Mouse (Mus musculus): ENCODE data around the gene Aoc1.
"Not testable (repeated sequence)": the region's sequence is repeated elsewhere in the genome, so short reads cannot be mapped to it uniquely, and the experiment has no call there.

The Aoc1 gene

GRCm38 (mm10) chr6:48860851-48861250 is 11.8 kb upstream of the Aoc1 start:
- DNase-seq (ENCODE audit: low spot score in 2 of 2): no peak

- no peak for DNase-seq (ENCODE audit: low spot score in 2 of 2)
These were observed 10.9 kb upstream of the Aoc1 start for GRCm38 (mm10) chr6:48861616-48862280.

GRCm38 (mm10) chr6:48862816-48863215 is 9.9 kb upstream of the Aoc1 start:
- no peak for DNase-seq (ENCODE audit: low spot score in 2 of 2)

- DNase-seq (ENCODE audit: low spot score in 2 of 2): no peak
These were observed 9.2 kb upstream of the Aoc1 start for GRCm38 (mm10) chr6:48863488-48863887.

DNA sequence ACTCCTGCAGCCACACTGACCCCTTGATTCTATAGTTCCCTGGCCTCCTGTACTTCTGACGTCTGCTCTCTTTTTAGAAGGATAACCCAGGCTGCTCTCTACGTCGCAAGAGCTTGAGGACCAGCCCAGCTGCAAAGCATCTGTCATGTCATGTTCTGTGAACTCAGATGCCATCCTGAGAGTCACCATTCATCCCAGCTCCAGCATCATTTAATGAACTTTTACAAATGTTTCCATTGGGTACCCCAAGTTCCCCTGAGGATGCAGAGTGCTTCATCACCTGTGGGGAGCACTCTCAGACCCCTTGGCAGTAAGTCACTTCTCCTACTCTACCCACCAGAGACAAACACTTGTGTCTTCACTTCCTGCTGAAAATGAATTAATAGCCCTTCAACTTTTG is 8.5 kb upstream of the Aoc1 start:
- no peak for DNase-seq (ENCODE audit: low spot score in 2 of 2)

GRCm38 (mm10) chr6:48864723-48865122 is 8.0 kb upstream of the Aoc1 start:
- DNase-seq (ENCODE audit: low spot score in 2 of 2): no peak

GRCm38 (mm10) chr6:48865152-48865745 is 7.4 kb upstream of the Aoc1 start:
- no peak for DNase-seq (ENCODE audit: low spot score in 2 of 2)

DNA sequence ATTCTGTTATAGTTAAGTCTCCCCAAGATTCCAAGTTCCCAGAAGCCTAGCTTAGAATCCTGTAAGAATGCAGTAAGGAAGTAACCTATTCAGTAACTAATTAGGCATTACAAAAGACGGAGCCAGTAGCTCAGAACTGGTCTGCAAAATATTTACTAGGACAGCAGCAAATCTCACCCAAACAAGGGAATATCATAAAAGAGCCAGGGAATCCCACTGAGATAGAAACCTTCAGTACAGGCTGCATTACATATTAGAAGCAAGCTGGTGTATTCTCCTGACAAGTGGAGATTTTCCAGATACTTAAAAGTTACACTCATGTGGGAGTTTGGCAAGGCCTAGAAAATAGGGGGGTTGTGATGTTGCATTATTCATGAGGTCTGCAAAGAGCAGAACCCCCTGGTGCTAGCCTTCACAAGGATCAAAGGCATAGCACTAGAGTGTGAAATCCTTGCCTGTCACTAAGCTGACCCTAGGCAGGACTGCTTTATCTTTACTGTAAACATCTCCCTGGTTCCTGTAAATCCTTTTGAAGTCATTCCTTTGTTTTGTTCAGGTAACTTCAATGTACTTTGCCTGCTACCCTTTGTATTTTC is 6.2 kb upstream of the Aoc1 start:
- DNase-seq (ENCODE audit: low spot score in 2 of 2): not testable (repeated sequence)

DNA sequence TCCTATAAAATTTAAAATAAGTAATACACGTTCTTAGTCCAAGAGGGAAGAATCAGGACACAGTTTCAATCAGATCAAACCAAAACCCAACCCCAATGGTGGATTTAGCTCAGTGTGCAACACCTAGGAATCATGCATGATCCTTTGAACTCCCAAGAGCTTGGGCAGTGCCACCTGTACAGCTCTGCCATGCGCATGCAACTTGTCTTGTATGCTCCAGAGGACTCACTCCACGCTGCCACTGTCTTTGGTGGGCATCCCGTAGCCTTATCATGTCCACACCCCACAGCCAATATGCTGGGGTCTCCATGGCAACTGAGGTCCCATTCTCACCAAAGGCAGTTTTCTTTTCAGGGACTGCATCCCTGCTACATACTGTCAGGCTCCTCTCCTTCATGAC is 5.5 kb upstream of the Aoc1 start:
- no peak for DNase-seq (ENCODE audit: low spot score in 2 of 2)

GRCm38 (mm10) chr6:48869774-48870173 is 2.9 kb upstream of the Aoc1 start:
- no peak for DNase-seq (ENCODE audit: low spot score in 2 of 2)

- no peak for DNase-seq (ENCODE audit: low spot score in 2 of 2)
These were observed 1.9 kb downstream of the Aoc1 start for GRCm38 (mm10) chr6:48874576-48874975.

DNA sequence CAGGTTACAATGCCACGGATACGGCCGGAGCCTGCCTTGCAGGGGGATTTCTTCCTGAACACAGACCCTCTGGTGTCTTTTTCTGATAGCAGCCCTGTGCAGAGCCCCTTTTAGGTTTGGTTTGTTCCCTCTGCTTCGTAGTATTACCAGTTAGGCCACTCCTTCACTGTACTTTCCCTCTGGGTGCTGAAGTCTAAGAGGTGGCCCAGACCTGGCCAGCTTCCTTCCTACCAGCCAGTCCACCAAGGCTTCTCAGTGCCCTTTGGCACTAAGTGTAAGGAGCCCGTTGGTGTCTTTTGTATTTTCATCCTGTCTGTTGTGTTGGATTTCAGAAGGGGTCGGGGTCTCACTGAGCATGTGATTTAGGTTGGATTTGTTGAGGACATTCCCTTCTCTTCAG is 2.8 kb downstream of the Aoc1 start:
- no peak for DNase-seq (ENCODE audit: low spot score in 2 of 2)

- no peak for DNase-seq (ENCODE audit: low spot score in 2 of 2)
These were observed 3.9 kb downstream of the Aoc1 start for GRCm38 (mm10) chr6:48876510-48877135.

DNA sequence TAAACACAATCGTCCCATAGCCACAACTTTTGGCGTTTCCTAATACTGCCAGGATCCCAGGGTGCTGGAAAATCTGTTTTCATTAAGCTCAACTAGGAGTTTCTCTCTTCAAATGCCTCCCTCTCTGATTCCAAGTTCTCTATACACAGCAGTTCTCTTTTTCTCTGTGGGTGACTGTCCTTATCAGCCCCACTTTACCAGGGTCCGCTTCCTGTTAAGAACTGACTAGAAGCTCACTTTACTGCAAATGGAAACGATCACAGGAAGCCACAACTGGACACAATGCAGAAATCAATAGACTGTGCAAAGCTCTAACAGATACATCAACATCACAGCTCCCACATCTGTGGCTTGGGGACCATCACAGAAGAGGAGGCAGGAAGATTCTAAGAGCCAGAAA is 21.5 kb downstream of the Aoc1 start:
- no peak for DNase-seq (ENCODE audit: low spot score in 2 of 2)

DNA sequence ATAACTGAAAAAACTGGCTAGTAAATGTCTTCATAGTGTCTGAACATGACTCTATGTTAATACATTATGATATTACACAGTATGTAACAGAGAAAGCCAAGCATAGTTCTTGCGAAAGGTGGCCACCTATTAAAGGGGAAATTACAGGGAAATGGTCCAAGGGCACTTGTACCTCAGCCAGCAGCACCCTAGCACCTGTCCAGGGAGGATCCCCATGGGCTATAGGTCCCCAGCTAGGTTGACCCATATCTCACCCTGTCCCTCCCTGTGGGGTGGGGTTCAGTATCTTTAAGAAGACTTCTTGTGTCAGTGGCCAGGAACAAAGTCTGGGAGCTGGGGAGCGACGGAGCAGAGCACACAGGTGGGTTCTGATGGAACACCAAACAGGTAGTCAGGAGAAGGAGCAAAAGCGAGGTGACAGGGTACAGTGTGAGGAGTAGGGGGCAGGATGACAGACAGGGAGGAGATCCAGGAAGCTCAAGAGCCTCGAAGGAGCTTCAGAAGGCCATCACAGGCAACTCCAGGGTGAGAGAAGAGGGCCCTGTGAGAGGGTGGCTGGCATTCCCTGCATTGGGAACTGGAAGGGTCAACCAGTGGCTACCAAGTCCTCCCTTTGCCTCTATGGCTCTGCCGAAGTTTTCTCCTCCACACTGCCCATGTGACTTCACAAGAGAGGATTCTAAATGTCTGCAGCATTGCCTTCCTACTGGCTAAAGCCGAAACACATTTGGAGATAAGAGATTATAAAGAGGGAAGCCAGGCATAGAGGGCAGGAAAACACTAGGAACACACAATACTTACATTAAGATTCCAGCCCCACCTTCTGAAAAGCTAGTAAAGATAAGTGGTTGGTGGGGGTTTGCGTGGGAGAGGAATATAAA is 22.5 kb downstream of the Aoc1 start:
- DNase-seq (ENCODE audit: low spot score in 2 of 2): no peak

DNA sequence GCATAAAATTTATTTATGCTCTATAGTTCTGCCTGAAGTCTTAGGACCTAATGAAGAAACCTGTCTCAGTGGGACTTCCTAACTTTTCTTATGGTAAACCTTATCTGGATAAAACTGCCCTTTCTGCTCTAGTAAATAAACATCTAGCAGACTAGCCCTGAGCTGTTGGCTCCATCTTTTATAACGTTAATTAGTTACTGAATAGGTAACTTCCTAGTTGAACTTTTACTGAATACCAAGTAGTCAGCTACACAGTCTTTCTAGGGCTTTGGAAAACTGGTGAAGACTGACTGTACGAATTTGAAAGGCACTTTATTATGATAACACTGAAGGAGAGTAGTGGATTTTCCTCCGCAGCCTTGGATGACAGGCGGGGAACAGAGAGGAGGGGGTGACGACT is 23.2 kb downstream of the Aoc1 start:
- no peak for DNase-seq (ENCODE audit: low spot score in 2 of 2)

DNA sequence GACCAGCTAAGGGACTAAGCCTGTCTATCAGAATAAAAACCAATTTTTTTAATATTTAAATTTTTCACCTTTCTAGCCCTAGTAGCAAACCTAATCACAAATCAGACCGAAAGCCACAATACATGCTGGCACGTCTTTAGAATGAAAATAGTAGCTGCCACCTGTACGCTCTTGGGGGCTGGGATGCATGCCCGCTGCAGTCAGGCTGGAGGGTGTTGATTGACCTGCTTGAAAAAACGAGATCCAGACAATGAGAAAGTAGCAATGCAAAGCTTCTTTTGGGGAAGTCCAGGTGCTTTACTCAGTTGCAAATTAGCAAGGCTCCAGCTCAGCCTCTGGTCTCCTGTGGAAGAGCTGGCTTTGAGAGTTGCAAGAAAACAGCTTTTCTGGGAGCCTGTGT is 24.3 kb downstream of the Aoc1 start:
- no peak for DNase-seq (ENCODE audit: low spot score in 2 of 2)

GRCm38 (mm10) chr6:48901316-48901715 is 28.6 kb downstream of the Aoc1 start:
- not testable (repeated sequence) for DNase-seq (ENCODE audit: low spot score in 2 of 2)

- no peak for DNase-seq (ENCODE audit: low spot score in 2 of 2)
These were observed 30.1 kb downstream of the Aoc1 start for GRCm38 (mm10) chr6:48902511-48903406.

DNA sequence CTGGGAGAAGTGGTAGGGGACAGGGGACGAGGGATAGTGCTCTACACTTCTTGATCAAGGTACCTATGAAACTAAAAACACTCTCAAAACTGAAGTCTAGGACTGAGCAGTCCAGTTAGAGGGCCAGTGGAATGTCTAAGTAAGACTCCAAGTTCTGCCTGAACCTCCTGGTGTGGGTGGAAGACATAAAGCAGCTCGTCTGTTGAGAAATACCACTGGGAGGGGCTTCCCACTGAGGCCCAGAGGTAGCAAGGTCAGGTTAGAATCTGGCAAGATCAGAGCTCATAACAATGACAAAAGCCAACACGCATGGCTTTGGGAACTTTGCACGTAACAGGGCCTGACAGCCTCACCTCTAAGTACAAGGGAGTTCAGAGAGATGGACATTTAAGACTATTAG is 30.7 kb downstream of the Aoc1 start:
- no peak for DNase-seq (ENCODE audit: low spot score in 2 of 2)

DNA sequence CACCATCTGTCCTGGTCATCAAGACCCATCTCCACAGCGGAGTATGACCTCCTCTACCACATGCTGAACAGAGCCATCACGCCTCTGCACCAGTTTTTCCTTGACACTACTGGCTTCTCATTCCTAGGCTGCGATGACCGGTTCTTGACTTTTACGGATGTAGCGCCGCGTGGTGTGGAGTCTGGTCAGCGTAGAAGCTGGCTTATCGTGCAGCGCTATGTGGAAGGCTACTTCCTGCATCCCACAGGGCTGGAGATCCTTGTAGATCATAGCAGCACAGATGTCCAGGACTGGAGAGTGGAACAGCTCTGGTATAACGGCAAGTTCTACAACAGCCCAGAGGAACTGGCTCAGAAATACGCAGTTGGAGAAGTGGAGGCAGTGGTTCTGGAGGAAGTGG is 32.9 kb downstream of the Aoc1 start:
- DNase-seq (ENCODE audit: low spot score in 2 of 2): no peak

Data from frontal cortex, postnatal 25 days (tissue).